Mouse (Mus musculus): ENCODE results near the gene Plekhs1.

GRCm38 (mm10) chr19:56448784-56449183 is 12.7 kb upstream of the Plekhs1 start:
- TF ChIP-seq CTCF (IDR thresholded peaks at IDR 0.05; ENCODE audit: low read depth) (no peak), EP300 (IDR thresholded peaks at IDR 0.05; ENCODE audit: low read depth) (no peak)

Measured in liver, postnatal 0 days (tissue).